Mouse (Mus musculus): ENCODE measurements around the gene Gas2l3.

DNA sequence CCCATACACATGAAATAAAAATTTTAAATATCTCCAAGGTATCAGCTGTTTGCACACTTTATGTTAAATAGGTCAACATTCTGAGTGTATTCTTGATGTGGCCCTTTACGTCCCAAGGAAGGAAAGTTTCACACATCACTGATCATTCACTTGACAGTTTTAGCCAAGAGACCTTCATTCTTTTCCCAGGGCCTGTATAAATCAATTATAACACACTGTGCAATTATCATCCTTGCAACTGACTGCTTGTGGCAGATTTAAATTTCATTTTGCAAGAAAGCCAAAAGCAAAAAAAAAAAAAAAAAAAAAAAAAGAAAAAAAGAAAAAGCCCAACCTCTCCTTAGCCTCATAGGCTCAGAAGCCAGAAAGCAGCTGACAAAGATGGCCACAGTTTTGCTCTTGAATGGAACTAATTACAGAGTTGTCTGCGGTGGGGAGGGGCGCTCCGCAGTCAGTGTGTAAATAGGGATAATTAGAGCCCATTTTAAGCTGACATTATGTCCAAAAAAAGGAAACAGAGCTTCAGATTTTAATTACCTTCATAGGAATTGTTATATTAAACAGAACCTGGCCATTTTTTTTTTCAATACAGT lies 52.1 kb downstream of the Gas2l3 start:
- TF ChIP-seq ZC3H11A (IDR thresholded peaks at IDR 0.05; ENCODE audit: borderline replicate concordance, low read depth, low read length) (no peak), HCFC1 (IDR thresholded peaks at IDR 0.05; ENCODE audit: borderline replicate concordance, insufficient read depth, low read length) (no peak)

All from ES-E14 (cell line).